ENCODE assay signal across 8 mouse cellular contexts in the genomic region with DNA sequence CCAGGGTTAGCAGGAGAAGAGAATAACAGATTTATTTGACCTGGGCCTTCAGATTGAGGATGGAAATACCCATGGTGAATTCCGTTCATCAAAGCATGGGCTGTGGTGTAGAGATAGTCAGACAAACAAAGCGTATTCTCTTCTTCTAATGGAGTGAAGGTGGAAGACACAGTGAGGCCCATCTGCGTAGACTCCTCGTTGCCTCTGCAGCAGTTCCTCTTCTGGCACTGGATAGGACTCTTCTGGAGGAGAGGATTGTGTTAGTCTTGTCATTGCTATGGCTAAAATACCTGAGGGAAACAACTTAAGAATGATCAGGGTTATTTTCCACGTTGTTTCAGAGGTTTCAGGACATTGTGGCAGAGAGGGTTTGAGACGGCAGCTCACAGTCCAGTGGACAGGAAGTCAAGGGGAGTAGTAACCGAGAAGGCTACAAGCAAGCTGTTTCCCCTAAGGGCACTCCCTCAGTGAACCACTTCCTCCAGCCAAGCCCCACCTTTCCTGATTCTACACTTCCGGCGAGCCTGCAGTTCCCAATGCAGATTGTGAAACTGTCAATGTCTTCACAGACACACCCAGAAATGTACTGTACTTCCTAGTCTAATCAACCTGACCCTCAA. TPM values are rescaled to one million over a fixed set of nuclear protein-coding genes. Genes with fewer than 3 reads are reported as not detected.
DNase-seq lines count a peak whose midpoint lies in the region; ATAC-seq and TF ChIP-seq lines count a peak whose summit lies in the region.

No protein-coding gene starts in this region.

- no peak overlapping the region for H3K4me2 ChIP-seq in hindbrain, postnatal 0 days (ENCODE audit: low read depth, low read length)
- H3K4me2 ChIP-seq in hindbrain, embryonic 11.5 days (replicated peaks; ENCODE audit: low read depth, low read length), result no peak overlapping the region
- H3K4me2 ChIP-seq in kidney, embryonic 15.5 days, result no peak overlapping the region

- no peak for TF ChIP-seq CTCF in hindbrain, postnatal 0 days (IDR thresholded peaks at IDR 0.05; ENCODE audit: low read depth)

- no peaks in the 10 kb centered on the region for H3K27me3 ChIP-seq in hindbrain, postnatal 0 days (ENCODE audit: insufficient read depth, low read length)
- H3K27me3 ChIP-seq in hindbrain, embryonic 11.5 days (ENCODE audit: control insufficient read depth, insufficient read depth, low read length), result no peaks in the 10 kb centered on the region
- no peaks in the 10 kb centered on the region for H3K27me3 ChIP-seq in kidney, embryonic 15.5 days

- no peaks in the 10 kb centered on the region for H3K4me1 ChIP-seq in hindbrain, postnatal 0 days (ENCODE audit: insufficient read depth, low read length)
- H3K4me1 ChIP-seq in hindbrain, embryonic 11.5 days (replicated peaks; ENCODE audit: control insufficient read depth, insufficient read depth, low read length), result no peaks in the 10 kb centered on the region
- H3K4me1 ChIP-seq in kidney, embryonic 15.5 days, result 0 out of 2 replicates have a peak, but pooled peaks cover 5% of the 10 kb centered on the region

- WGBS in hindbrain, postnatal 0 days, result 86% methylated on average over 9 of the region's 9 CpGs
- 82% methylated on average over 9 of the region's 9 CpGs for WGBS in hindbrain, embryonic 11.5 days
- 66% methylated on average over 9 of the region's 9 CpGs for WGBS in kidney, embryonic 15.5 days

- H3K36me3 ChIP-seq in hindbrain, postnatal 0 days (ENCODE audit: insufficient read depth, low read length), result peaks cover 35% of the 10 kb centered on the region
- peaks cover 6% of the 10 kb centered on the region for H3K36me3 ChIP-seq in hindbrain, embryonic 11.5 days (ENCODE audit: control insufficient read depth, insufficient read depth, low read length)
- peaks cover 43% of the 10 kb centered on the region for H3K36me3 ChIP-seq in kidney, embryonic 15.5 days

- no peak overlapping the region for H3K9ac ChIP-seq in hindbrain, postnatal 0 days (replicated peaks; ENCODE audit: low read length)
- no peak overlapping the region for H3K9ac ChIP-seq in hindbrain, embryonic 11.5 days (ENCODE audit: low read depth, low read length)
- H3K9ac ChIP-seq in kidney, embryonic 15.5 days, result no peak overlapping the region

- H3K9me3 ChIP-seq in hindbrain, postnatal 0 days (ENCODE audit: low read length), result no peaks in the 10 kb centered on the region
- H3K9me3 ChIP-seq in hindbrain, embryonic 11.5 days (ENCODE audit: control insufficient read depth, low read length), result no peaks in the 10 kb centered on the region
- no peaks in the 10 kb centered on the region for H3K9me3 ChIP-seq in kidney, embryonic 15.5 days (replicated peaks)

- H3K4me3 ChIP-seq in hindbrain, postnatal 0 days (ENCODE audit: low read length), result no peak overlapping the region
- no peak overlapping the region for H3K4me3 ChIP-seq in hindbrain, embryonic 11.5 days (ENCODE audit: low read depth, low read length)
- no peak overlapping the region for H3K4me3 ChIP-seq in kidney, embryonic 15.5 days (replicated peaks)

- no peak for ATAC-seq in hindbrain, postnatal 0 days
- no peak for ATAC-seq in hindbrain, embryonic 11.5 days (ENCODE audit: low FRiP score)
- peak; percentile 92 for ATAC-seq in granulocyte monocyte progenitor cell, adult 5-6 weeks (replicated peaks; ENCODE audit: poor library complexity, severe bottlenecking)
- ATAC-seq in kidney, embryonic 15.5 days (replicated peaks; ENCODE audit: low FRiP score), result no peak; the same call in 1 of the 2 replicates
- ATAC-seq in megakaryocyte, adult 5-6 weeks (ENCODE audit: poor library complexity, severe bottlenecking), result peak; percentile 96

- H3K27ac ChIP-seq in hindbrain, postnatal 0 days, result peak overlapping the region; percentile 52; the same call in 1 of the 2 replicates
- H3K27ac ChIP-seq in hindbrain, embryonic 11.5 days (ENCODE audit: low read depth, low read length), result no peak overlapping the region
- peak overlapping the region; percentile 49 for H3K27ac ChIP-seq in kidney, embryonic 15.5 days

- DNase-seq in hindbrain, postnatal 0 days (ENCODE audit: low spot score), result no peak
- DNase-seq in hindbrain, embryonic 11.5 days (ENCODE audit: low spot score), result no peak
- peak; percentile 38 for DNase-seq in thymus, postnatal 4 days
- DNase-seq in cerebellum, postnatal 4 days (ENCODE audit: low spot score in 2 of 2), result no peak
- DNase-seq in ovary, postnatal 10 days (ENCODE audit: low spot score), result no peak

RNA-seq across cellular contexts. Expression of gene Gm20695, which starts 10.8 kb away (rescaled TPM):
- total RNA-seq in hindbrain, postnatal 0 days (2014; rRNA removed), result 2.9 and 10.9 TPM in 2 replicates
- 1.0 and 3.2 TPM in 2 replicates for polyA plus RNA-seq in hindbrain, postnatal 0 days (2015; fragmentation: Nextera tagmentation; extraction: Ambion mirVana)
- polyA plus RNA-seq in hindbrain, embryonic 11.5 days (2014; fragmentation: Nextera tagmentation; extraction: Ambion mirVana), result 2.8 and 4.9 TPM in 2 replicates
- total RNA-seq in granulocyte monocyte progenitor cell, adult 5-6 weeks (2014; fragmentation: Nextera tagmentation), result 1.3 and 7.0 TPM in 2 replicates
- 1.4 TPM in 1 of 2 replicates, not detected in the other for total RNA-seq in granulocyte monocyte progenitor cell, adult 5-6 weeks (2017)
- polyA plus RNA-seq in kidney, embryonic 15.5 days (2015; fragmentation: Nextera tagmentation; extraction: Ambion mirVana), result 2.5 and 2.6 TPM in 2 replicates
- total RNA-seq in megakaryocyte, adult 5-6 weeks (2015), result not detected in 2 replicates
- total RNA-seq in megakaryocyte, adult 5-6 weeks (2017), result 0.98 and 1.3 TPM in 2 replicates

RNA-seq across cellular contexts. Expression of gene Zfp597, which starts 10.9 kb away (rescaled TPM):
- total RNA-seq in hindbrain, postnatal 0 days (2014; rRNA removed), result 21.4 and 24.4 TPM in 2 replicates
- polyA plus RNA-seq in hindbrain, postnatal 0 days (2015; fragmentation: Nextera tagmentation; extraction: Ambion mirVana), result 10.0 and 11.9 TPM in 2 replicates
- 9.2 and 9.5 TPM in 2 replicates for polyA plus RNA-seq in hindbrain, embryonic 11.5 days (2014; fragmentation: Nextera tagmentation; extraction: Ambion mirVana)
- 9.9 and 10.0 TPM in 2 replicates for total RNA-seq in granulocyte monocyte progenitor cell, adult 5-6 weeks (2014; fragmentation: Nextera tagmentation)
- total RNA-seq in granulocyte monocyte progenitor cell, adult 5-6 weeks (2017), result 8.2 and 11.8 TPM in 2 replicates
- polyA plus RNA-seq in kidney, embryonic 15.5 days (2015; fragmentation: Nextera tagmentation; extraction: Ambion mirVana), result 5.4 and 6.1 TPM in 2 replicates
- total RNA-seq in megakaryocyte, adult 5-6 weeks (2015), result 9.9 and 11.0 TPM in 2 replicates
- 20.8 and 22.5 TPM in 2 replicates for total RNA-seq in megakaryocyte, adult 5-6 weeks (2017)

RNA-seq across cellular contexts. Expression of gene 1700037C18Rik, which starts 13.2 kb away (rescaled TPM):
- total RNA-seq in hindbrain, postnatal 0 days (2014; rRNA removed), result 7.9 and 47.7 TPM in 2 replicates
- polyA plus RNA-seq in hindbrain, postnatal 0 days (2015; fragmentation: Nextera tagmentation; extraction: Ambion mirVana), result 12.6 and 12.7 TPM in 2 replicates
- 3.7 and 4.9 TPM in 2 replicates for polyA plus RNA-seq in hindbrain, embryonic 11.5 days (2014; fragmentation: Nextera tagmentation; extraction: Ambion mirVana)
- total RNA-seq in granulocyte monocyte progenitor cell, adult 5-6 weeks (2014; fragmentation: Nextera tagmentation), result 0.77 and 1.6 TPM in 2 replicates
- 0.69 and 6.2 TPM in 2 replicates for total RNA-seq in granulocyte monocyte progenitor cell, adult 5-6 weeks (2017)
- polyA plus RNA-seq in kidney, embryonic 15.5 days (2015; fragmentation: Nextera tagmentation; extraction: Ambion mirVana), result 7.9 and 10.1 TPM in 2 replicates
- 1.2 and 5.9 TPM in 2 replicates for total RNA-seq in megakaryocyte, adult 5-6 weeks (2015)
- total RNA-seq in megakaryocyte, adult 5-6 weeks (2017), result 0.85 and 3.2 TPM in 2 replicates

RNA-seq across cellular contexts. Expression of gene Cluap1, which starts 13.3 kb away (rescaled TPM):
- total RNA-seq in hindbrain, postnatal 0 days (2014; rRNA removed), result 11.8 and 14.4 TPM in 2 replicates
- polyA plus RNA-seq in hindbrain, postnatal 0 days (2015; fragmentation: Nextera tagmentation; extraction: Ambion mirVana), result 42.3 and 42.6 TPM in 2 replicates
- 25.5 and 27.9 TPM in 2 replicates for polyA plus RNA-seq in hindbrain, embryonic 11.5 days (2014; fragmentation: Nextera tagmentation; extraction: Ambion mirVana)
- 23.1 and 23.8 TPM in 2 replicates for total RNA-seq in granulocyte monocyte progenitor cell, adult 5-6 weeks (2014; fragmentation: Nextera tagmentation)
- total RNA-seq in granulocyte monocyte progenitor cell, adult 5-6 weeks (2017), result 41.5 and 45.6 TPM in 2 replicates
- 26.3 and 29.9 TPM in 2 replicates for polyA plus RNA-seq in kidney, embryonic 15.5 days (2015; fragmentation: Nextera tagmentation; extraction: Ambion mirVana)
- total RNA-seq in megakaryocyte, adult 5-6 weeks (2015), result 12.4 and 17.8 TPM in 2 replicates
- 15.9 and 18.2 TPM in 2 replicates for total RNA-seq in megakaryocyte, adult 5-6 weeks (2017)

RNA-seq across cellular contexts. Expression of gene Naa60, which starts 23.1 kb away (rescaled TPM):
- total RNA-seq in hindbrain, postnatal 0 days (2014; rRNA removed), result 76.7 and 89.6 TPM in 2 replicates
- 85.7 and 91.6 TPM in 2 replicates for polyA plus RNA-seq in hindbrain, postnatal 0 days (2015; fragmentation: Nextera tagmentation; extraction: Ambion mirVana)
- polyA plus RNA-seq in hindbrain, embryonic 11.5 days (2014; fragmentation: Nextera tagmentation; extraction: Ambion mirVana), result 59.6 and 69.6 TPM in 2 replicates
- total RNA-seq in granulocyte monocyte progenitor cell, adult 5-6 weeks (2014; fragmentation: Nextera tagmentation), result 72.5 and 101 TPM in 2 replicates
- 33.9 and 34.1 TPM in 2 replicates for total RNA-seq in granulocyte monocyte progenitor cell, adult 5-6 weeks (2017)
- polyA plus RNA-seq in kidney, embryonic 15.5 days (2015; fragmentation: Nextera tagmentation; extraction: Ambion mirVana), result 46.4 and 48.3 TPM in 2 replicates
- total RNA-seq in megakaryocyte, adult 5-6 weeks (2015), result 157 and 163 TPM in 2 replicates
- total RNA-seq in megakaryocyte, adult 5-6 weeks (2017), result 61.0 and 64.2 TPM in 2 replicates

Comparison
In these comparisons a context has a peak if more than half of its experiments do, and no peak if none do; other contexts are left out.
1. ATAC-seq: peak in granulocyte monocyte progenitor cell, adult 5-6 weeks (single experiment) and megakaryocyte, adult 5-6 weeks (single experiment); none in hindbrain, postnatal 0 days (single experiment), hindbrain, embryonic 11.5 days (single experiment) and kidney, embryonic 15.5 days (single experiment).